11 mouse cellular contexts compared by ENCODE assay signal in the genomic region with DNA sequence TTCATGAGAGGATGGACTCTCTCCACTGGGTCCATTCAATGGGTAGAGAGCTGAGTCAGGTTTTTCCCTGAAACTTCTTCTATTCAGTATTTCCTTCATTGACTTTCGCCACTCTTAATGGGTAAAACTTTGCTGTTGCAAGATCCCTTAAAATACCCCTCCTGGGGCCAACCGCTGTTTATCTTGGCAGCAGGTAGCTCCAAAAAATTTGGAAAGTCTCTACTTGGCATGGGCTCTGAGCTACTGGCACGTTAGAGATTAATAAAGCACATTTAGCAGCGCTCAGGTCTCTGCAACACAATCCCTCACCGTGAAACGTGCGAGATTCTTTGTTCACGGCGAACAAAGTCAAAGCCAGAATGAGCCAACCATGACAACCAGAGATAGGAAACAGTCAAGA. TPM values are rescaled to one million over a fixed set of nuclear protein-coding genes. Genes with fewer than 3 reads are reported as not detected.
A peak's percentile ranks its signal among the peaks of the same experiment; 100 is the strongest.
DNase-seq lines count a peak whose midpoint lies in the region; ATAC-seq and TF ChIP-seq lines count a peak whose summit lies in the region.
"Had no signal": no experiment of that assay in that cellular context is flagged by ENCODE, and none has a peak within 500 bp of the region (broad histone marks: within the 10 kb centered on the region; RNA-seq: fewer than 3 reads in every experiment).

No protein-coding gene starts in this region.

- H3K4me1 ChIP-seq in neural tube, embryonic 12.5 days = peaks cover 16% of the 10 kb centered on the region

- DNase-seq in adrenal gland, postnatal 10 days = peak; percentile 53
- no peak for DNase-seq in adrenal gland, postnatal 4 days (ENCODE audit: low spot score in 2 of 2)
- DNase-seq in layer of hippocampus, adult 2 months (ENCODE audit: low spot score in 2 of 2) = no peak
- DNase-seq in layer of hippocampus, adult 8-10 months (ENCODE audit: low spot score in 2 of 2) = no peak
- peak; percentile 13 for DNase-seq in kidney, postnatal 14 days
- no peak for DNase-seq in urinary bladder, postnatal 4 days (ENCODE audit: low spot score in 2 of 2)
- DNase-seq in thymus, postnatal 10 days (ENCODE audit: low spot score in 2 of 2) = no peak

- H3K27me3 ChIP-seq in neural tube, embryonic 12.5 days (replicated peaks) = no peaks in the 10 kb centered on the region

- 61% methylated on average over 9 of the region's 9 CpGs for WGBS in neural tube, embryonic 12.5 days

- peak overlapping the region; percentile 35 for H3K4me3 ChIP-seq in layer of hippocampus, adult 2 months
- H3K4me3 ChIP-seq in neural tube, embryonic 12.5 days = no peak overlapping the region
- H3K4me3 ChIP-seq: erythroblast, embryonic 14.5 days had no signal

- H3K4me2 ChIP-seq in neural tube, embryonic 12.5 days (replicated peaks) = peak overlapping the region; percentile 26

- H3K9me3 ChIP-seq in neural tube, embryonic 12.5 days = no peaks in the 10 kb centered on the region

- ATAC-seq in neural tube, embryonic 12.5 days (ENCODE audit: low FRiP score, low read depth) = no peak
- ATAC-seq: intestine, postnatal 0 days had no signal

- no peak for TF ChIP-seq CTCF in layer of hippocampus, adult 2 months (conservative IDR thresholded peaks at IDR 0.05)

- H3K27ac ChIP-seq in layer of hippocampus, adult 2 months = no peak overlapping the region
- H3K27ac ChIP-seq in neural tube, embryonic 12.5 days = no peak overlapping the region
- H3K27ac ChIP-seq: liver, embryonic 14.5 days had no signal

- H3K36me3 ChIP-seq in neural tube, embryonic 12.5 days = no peaks in the 10 kb centered on the region

- no peak overlapping the region for H3K9ac ChIP-seq in neural tube, embryonic 12.5 days
- H3K9ac ChIP-seq: liver, embryonic 14.5 days had no signal

RNA-seq across cellular contexts. Expression of a gene that starts 1.6 kb away (rescaled TPM):
- 10 to 100 TPM; 22.6 to 37.4 TPM for total RNA-seq in adrenal gland, postnatal 10 days (2021)
- 10 to 100 TPM; 70.3 to 75.1 TPM for total RNA-seq in adrenal gland, postnatal 4 days (2021)
- total RNA-seq in layer of hippocampus, adult 2 months (2021) = 10 to 100 TPM; 10.5 to 11.8 TPM
- 10 to 100 TPM in 3 of 4 experiments, 1 to 10 TPM in 1; 8.9 to 14.5 (median 11.7) TPM for total RNA-seq in layer of hippocampus, adult 8-10 months (2022)
- 24.1 and 25.4 TPM in 2 replicates for polyA plus RNA-seq in neural tube, embryonic 12.5 days (2016; fragmentation: Nextera tagmentation; extraction: Ambion mirVana)
- polyA plus RNA-seq: erythroblast, embryonic 14.5 days had no signal

Comparison
In these comparisons a context has a peak if more than half of its experiments do, and no peak if none do; other contexts are left out.
1. DNase-seq: peak in adrenal gland, postnatal 10 days (single experiment) and kidney, postnatal 14 days (single experiment); none in adrenal gland, postnatal 4 days (0 of 2), layer of hippocampus, adult 2 months (0 of 2), layer of hippocampus, adult 8-10 months (0 of 2), urinary bladder, postnatal 4 days (0 of 2) and thymus, postnatal 10 days (0 of 2).